Mouse (Mus musculus) olfactory bulb, adult 2 months (tissue): ENCODE measurements around the gene Slc25a34. TPM values are rescaled to one million over a fixed set of nuclear protein-coding genes. Genes with fewer than 3 reads are reported as not detected.

Experiments
- H3K27ac ChIP-seq: fragments of 200-500 bp; 2 replicates; pipeline ENCODE4 v1.5.1; 2012; ENCODE audit warnings: low read depth, low read length; ENCODE audit not compliant: insufficient read depth
- H3K4me1 ChIP-seq: fragments of 200-500 bp; 2 replicates; pipeline ENCODE4 v1.6.1; 2012; ENCODE audit warnings: low read length; ENCODE audit not compliant: control insufficient read depth, insufficient read depth
- H3K4me3 ChIP-seq: fragments of 200-500 bp; 2 replicates; pipeline ENCODE4 v1.5.1; 2012; ENCODE audit warnings: mild to moderate bottlenecking, low read depth, low read length, moderate library complexity; ENCODE audit not compliant: insufficient read depth
- CTCF ChIP-seq: fragments of 200-500 bp; IDR thresholded peaks from 2 replicates; pipeline ENCODE4 v1.5.1; 2012; ENCODE audit warnings: low read depth, mild to moderate bottlenecking, low read length, moderate library complexity; ENCODE audit not compliant: insufficient read depth
- POLR2A ChIP-seq: fragments of 200-500 bp; IDR thresholded peaks from 2 replicates; pipeline ENCODE4 v1.6.1; 2012; ENCODE audit warnings: mild to moderate bottlenecking, low read depth, low read length, moderate library complexity; ENCODE audit not compliant: insufficient read depth
- WGBS: fragments of 180-500 bp; shearing (Covaris S2); methylation state at CpG from one replicate; pipeline ENCODE4 v1.1.7; 2018; 5-methylcytosine and 5-hydroxymethylcytosine counted together
- polyA plus RNA-seq: library from polyadenylated mRNA; stranded (reverse); fragments of >200 nt; gene quantifications from 2 replicates; pipeline ENCODE4 v1.2.4, GENCODE M21; 2012; ENCODE audit warnings: low replicate concordance; ENCODE audit not compliant: missing spikeins, insufficient read depth, insufficient read length

Gene Slc25a34
- polyA plus RNA-seq, 1 experiment = not detected

DNA sequence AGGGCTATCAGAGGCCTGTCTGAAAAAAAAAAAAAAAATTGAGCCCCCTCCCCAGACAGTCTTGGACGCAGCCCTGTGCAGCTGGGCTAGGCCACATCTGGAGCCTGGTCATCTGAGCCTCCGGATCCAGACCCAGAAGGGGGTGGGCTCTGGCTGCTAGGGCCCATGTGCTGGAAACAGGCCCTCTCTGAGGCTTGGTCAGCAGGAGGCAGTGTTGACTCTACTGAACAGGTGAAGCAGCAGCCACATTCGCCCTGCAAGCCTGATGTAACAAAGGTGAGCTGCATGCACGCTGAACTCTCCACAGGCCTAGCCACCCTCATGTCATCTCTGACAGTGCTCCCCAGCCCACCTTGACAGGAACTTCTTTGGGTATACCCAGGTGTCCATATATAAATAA, 36.1 kb upstream of the Slc25a34 start:
- WGBS = 65% methylated on average over 4 of the region's 4 CpGs
- no peak for TF ChIP-seq POLR2A
- no peak for TF ChIP-seq CTCF
- no peak overlapping the region for H3K27ac ChIP-seq
- peaks cover 36% of the 10 kb centered on the region for H3K4me1 ChIP-seq
- no peak overlapping the region for H3K4me3 ChIP-seq

GRCm38 (mm10) chr4:141658846-141659484, 35.3 kb upstream of the Slc25a34 start:
- H3K4me1 ChIP-seq = peaks cover 38% of the 10 kb centered on the region
- no peak overlapping the region for H3K27ac ChIP-seq
- H3K4me3 ChIP-seq = no peak overlapping the region
- TF ChIP-seq CTCF (no peak), POLR2A (no peak)
- 66% methylated on average over 6 of the region's 6 CpGs for WGBS

GRCm38 (mm10) chr4:141656932-141657331, 33.3 kb upstream of the Slc25a34 start:
- TF ChIP-seq CTCF (no peak), POLR2A (no peak)
- WGBS = 74% methylated on average over 8 of the region's 8 CpGs
- no peak overlapping the region for H3K27ac ChIP-seq
- H3K4me1 ChIP-seq = peaks cover 45% of the 10 kb centered on the region
- no peak overlapping the region for H3K4me3 ChIP-seq

GRCm38 (mm10) chr4:141655908-141656608, 32.4 kb upstream of the Slc25a34 start:
- H3K4me3 ChIP-seq = no peak overlapping the region
- no peak overlapping the region for H3K27ac ChIP-seq
- no peak for TF ChIP-seq POLR2A
- TF ChIP-seq CTCF = no peak
- 70% methylated on average over 12 of the region's 12 CpGs for WGBS
- peaks cover 46% of the 10 kb centered on the region for H3K4me1 ChIP-seq

GRCm38 (mm10) chr4:141654509-141654908, 30.9 kb upstream of the Slc25a34 start:
- no peak overlapping the region for H3K4me3 ChIP-seq
- no peak for TF ChIP-seq CTCF
- TF ChIP-seq POLR2A = no peak
- 91% methylated on average over 6 of the region's 6 CpGs for WGBS
- peaks cover 43% of the 10 kb centered on the region for H3K4me1 ChIP-seq
- H3K27ac ChIP-seq = no peak overlapping the region

DNA sequence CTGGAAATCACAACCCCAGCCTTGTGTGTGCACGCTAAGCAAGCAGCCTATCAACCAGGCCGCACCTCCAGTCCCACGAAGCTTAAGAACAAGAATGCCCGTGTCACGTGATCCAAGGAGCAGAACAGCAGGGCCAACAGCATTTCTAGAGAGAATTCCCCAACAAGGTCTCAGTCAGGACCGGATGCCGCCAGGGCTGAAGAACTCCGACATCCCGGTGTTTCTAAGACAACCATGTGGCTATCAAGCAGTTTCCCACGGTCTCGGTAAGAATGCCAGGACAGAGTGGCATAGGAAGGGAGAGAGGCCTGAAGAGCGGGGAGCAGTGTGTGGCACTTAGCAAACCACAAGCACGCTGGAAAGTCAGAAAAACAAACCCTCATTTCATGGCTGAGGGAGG, 30.2 kb upstream of the Slc25a34 start:
- H3K4me1 ChIP-seq = peaks cover 45% of the 10 kb centered on the region
- H3K27ac ChIP-seq = no peak overlapping the region
- TF ChIP-seq CTCF = no peak
- no peak for TF ChIP-seq POLR2A
- 60% methylated on average over 13 of the region's 13 CpGs for WGBS
- no peak overlapping the region for H3K4me3 ChIP-seq

DNA sequence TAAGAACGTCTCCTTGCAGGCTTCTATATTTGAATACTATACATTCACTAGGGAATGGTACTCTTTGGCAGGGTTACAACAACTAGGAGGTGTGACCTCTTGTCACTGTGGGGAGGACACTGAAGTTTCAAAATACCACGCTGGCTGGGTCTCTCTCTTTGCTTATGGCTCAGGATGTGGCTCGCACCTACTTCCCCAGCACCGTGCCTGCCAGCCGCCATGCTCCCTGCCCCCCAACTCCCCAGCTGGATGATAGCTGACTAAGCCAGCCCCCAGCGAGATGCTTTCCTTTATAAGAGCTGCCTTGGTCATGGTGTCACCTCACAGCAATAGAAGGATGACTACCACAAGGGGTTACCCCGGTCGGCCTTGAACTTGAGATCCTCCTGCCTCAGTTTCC, 29.4 kb upstream of the Slc25a34 start:
- WGBS = 61% methylated on average over 8 of the region's 8 CpGs
- no peak overlapping the region for H3K27ac ChIP-seq
- TF ChIP-seq CTCF = no peak
- no peak for TF ChIP-seq POLR2A
- peaks cover 39% of the 10 kb centered on the region for H3K4me1 ChIP-seq
- no peak overlapping the region for H3K4me3 ChIP-seq

DNA sequence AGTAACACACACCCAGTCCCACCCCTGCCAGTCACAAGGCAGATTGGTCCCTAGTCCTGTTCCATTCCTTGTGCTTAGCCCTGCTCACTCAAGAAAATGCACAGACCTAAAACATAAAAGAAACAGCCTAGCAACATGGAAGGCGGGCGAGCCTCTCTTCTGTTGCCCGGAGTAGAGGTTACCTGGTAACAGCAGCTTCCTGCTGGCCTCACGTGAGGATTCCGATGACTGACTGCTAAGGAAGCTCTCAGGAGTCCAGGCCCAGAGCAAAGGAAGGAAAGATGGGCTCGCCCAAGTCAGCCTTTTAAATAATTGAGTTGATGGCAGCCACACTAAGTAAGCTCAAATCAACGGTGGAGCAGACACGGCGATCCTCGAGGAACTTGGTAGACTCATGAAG, 28.3 kb upstream of the Slc25a34 start:
- Histone ChIP-seq H3K4me3 (no peak overlapping the region), H3K27ac (no peak overlapping the region), H3K4me1 (peaks cover 35% of the 10 kb centered on the region)
- WGBS = 90% methylated on average over 10 of the region's 10 CpGs
- TF ChIP-seq POLR2A = no peak
- no peak for TF ChIP-seq CTCF

DNA sequence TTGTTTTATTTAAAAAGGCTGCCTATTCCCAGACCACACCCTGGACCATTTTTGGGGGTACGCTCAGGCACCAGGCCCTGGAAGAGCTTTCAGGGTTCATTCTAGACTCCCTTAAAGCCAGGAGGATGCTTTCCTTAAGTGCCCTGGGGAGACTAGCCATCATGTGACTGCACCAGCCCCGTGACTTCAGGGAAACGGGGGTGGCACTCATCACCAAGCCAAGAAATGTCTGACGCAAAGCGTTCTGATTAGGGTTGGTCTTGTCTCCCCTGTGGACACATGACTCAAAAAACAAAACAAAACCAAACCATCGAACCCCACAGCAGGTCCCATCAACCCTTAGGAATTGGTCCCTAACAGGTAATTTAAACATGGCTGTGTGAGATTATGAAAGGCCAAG, 27.7 kb upstream of the Slc25a34 start:
- no peak for TF ChIP-seq POLR2A
- no peak for TF ChIP-seq CTCF
- H3K27ac ChIP-seq = no peak overlapping the region
- H3K4me1 ChIP-seq = peaks cover 32% of the 10 kb centered on the region
- WGBS = 65% methylated on average over 6 of the region's 6 CpGs
- no peak overlapping the region for H3K4me3 ChIP-seq

DNA sequence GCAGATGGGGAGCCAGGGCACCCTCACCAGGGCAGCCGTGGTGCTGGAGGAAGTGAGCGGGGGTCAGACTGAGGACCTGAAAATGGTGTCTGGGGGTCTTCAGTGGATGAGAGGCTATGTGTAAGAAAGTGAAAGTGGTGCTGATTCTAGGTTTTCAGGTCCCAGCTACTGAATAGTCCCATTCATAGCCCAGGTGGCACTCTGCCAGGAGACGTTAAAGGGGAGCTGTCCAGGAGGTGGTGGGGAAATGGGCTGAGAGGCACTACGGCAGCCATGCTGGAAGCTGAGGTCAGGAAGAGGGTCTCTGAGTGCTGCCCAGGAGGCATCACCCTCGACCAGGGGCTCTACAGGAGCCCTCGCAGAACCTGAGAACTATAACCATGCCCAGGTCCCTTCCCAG, 25.6 kb upstream of the Slc25a34 start:
- no peak for TF ChIP-seq POLR2A
- TF ChIP-seq CTCF = no peak
- H3K4me1 ChIP-seq = peaks cover 30% of the 10 kb centered on the region
- 52% methylated on average over 6 of the region's 6 CpGs for WGBS
- H3K27ac ChIP-seq = no peak overlapping the region; the same call in 1 of the 2 replicates
- no peak overlapping the region for H3K4me3 ChIP-seq
